Mouse (Mus musculus): ENCODE data around the gene Crlf3. TPM values are rescaled to one million over a fixed set of nuclear protein-coding genes. Genes with fewer than 3 reads are reported as not detected.

Gene Crlf3
- 242 TPM for polyA plus RNA-seq (2015; fragmentation: Illumina TruSeq; extraction: RNeasy Lipid Tissue Mini Kit (QIAGEN cat#74804); ENCODE audit: insufficient read depth, low replicate concordance)

DNA sequence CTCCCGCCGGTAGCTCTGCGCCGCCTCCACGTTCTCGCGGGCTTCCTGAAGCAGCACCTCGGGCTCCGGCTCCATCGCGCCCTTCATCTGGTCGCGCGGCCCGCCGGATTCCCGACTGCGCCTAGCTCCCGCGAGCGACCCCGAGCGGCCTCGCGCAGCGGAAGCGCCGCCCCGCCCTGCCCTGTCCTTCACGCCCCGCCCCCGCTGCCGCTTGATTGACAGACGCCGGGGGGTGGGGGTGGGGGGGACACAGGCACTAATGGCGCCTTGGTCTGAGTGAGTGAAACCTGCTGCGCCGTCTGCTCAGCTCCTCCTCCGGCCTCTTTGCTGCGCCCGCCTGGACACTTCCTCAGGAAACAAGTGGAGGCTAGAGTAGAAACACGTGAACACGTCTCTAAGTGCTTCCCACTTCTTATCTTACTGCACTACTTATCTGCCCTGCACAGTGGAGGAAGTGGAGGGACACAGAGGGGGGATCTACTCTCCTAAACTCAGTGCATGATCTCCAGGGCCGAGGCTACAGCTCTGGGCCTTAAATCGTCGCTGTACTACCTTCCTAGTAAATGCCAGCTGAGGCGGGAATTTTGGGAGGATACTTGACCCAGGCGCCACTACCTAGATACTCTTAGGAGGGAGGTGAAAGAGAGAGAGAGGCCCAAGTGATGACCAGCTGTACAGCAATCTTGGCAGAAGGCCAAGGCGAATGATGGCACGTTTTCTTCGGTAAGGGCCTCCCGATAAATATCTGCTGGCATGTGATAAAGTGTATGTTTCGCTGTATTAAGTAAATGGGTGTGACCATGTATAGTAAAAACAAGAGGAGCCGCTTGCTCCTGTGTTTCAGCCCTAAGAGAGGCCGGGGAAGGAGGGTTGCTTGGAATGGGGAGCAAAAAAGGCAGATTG lies at the start of gene Crlf3:
Gene Crlf3 (minus strand): TSS at position 166 of the 903 bp plus-strand sequence.

DNA sequence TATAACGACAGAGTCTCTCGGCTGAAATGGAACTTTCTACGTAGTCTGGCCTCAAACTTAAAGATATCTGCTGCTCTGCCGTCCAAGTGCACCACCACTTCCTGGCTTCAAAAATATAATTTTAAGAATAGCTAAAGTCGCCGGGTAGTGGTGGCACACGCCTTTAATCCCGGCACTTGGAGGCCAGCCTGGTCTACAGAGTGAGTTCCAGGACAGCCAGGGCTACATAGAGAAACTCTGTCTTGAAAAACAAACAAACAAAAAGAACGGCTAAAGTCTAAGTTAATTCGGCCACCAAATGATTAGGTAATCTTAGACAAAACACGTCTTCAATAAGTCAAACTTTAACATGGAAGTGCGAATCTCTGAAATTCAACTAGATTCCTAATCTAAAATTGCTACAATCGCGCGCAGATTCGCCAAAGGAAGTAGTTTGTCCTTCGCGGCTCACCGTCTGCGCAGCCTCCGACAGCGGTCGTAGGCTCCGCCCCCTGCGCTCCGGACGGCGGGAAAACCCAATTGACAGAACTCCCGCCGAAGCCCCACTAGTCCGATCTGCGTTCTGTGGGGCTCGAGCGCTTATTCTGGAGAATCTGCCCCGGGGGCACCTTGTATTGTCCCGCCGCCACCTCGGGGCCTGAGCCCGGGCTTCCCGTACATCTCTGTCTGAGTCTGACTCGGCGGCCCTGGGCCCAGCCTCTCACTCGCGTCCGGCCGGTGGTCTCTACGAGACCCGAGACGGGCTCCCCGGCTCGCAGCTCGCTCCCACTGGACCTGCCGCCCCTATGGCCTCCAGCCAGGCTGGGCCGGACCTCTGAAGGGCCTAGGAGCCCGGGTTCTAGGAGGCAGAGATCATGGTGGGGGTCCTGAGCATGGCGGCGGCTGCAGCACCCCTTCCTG lies 8.4 kb upstream of the Crlf3 start, which contains the start of gene Atad5:
Gene Atad5 (plus strand): TSS at position 484 of the 900 bp plus-strand sequence.

Other genes starting within 250 kb of the Crlf3 start
- gene Utp6, start 118.6 kb downstream of the Crlf3 start, polyA plus RNA-seq (2015; fragmentation: Illumina TruSeq; extraction: RNeasy Lipid Tissue Mini Kit (QIAGEN cat#74804); ENCODE audit: insufficient read depth, low replicate concordance), result 44.9 TPM
- 92.7 TPM for gene Suz12, start 87.9 kb downstream of the Crlf3 start, polyA plus RNA-seq (2015; fragmentation: Illumina TruSeq; extraction: RNeasy Lipid Tissue Mini Kit (QIAGEN cat#74804); ENCODE audit: insufficient read depth, low replicate concordance)
- 10.3 TPM for gene Atad5, start 8.4 kb upstream of the Crlf3 start, polyA plus RNA-seq (2015; fragmentation: Illumina TruSeq; extraction: RNeasy Lipid Tissue Mini Kit (QIAGEN cat#74804); ENCODE audit: insufficient read depth, low replicate concordance)
- 14.5 TPM for gene Tefm, start 61.2 kb upstream of the Crlf3 start, polyA plus RNA-seq (2015; fragmentation: Illumina TruSeq; extraction: RNeasy Lipid Tissue Mini Kit (QIAGEN cat#74804); ENCODE audit: insufficient read depth, low replicate concordance)
- gene Adap2, start 73.1 kb upstream of the Crlf3 start, polyA plus RNA-seq (2015; fragmentation: Illumina TruSeq; extraction: RNeasy Lipid Tissue Mini Kit (QIAGEN cat#74804); ENCODE audit: insufficient read depth, low replicate concordance), result 27.5 TPM
- 16.9 TPM for gene Rnf135, start 102.9 kb upstream of the Crlf3 start, polyA plus RNA-seq (2015; fragmentation: Illumina TruSeq; extraction: RNeasy Lipid Tissue Mini Kit (QIAGEN cat#74804); ENCODE audit: insufficient read depth, low replicate concordance)
- 51.7 TPM for gene Rhot1, start 128.0 kb upstream of the Crlf3 start, polyA plus RNA-seq (2015; fragmentation: Illumina TruSeq; extraction: RNeasy Lipid Tissue Mini Kit (QIAGEN cat#74804); ENCODE audit: insufficient read depth, low replicate concordance)
- 2.9 TPM for gene Rhbdl3, start 219.9 kb upstream of the Crlf3 start, polyA plus RNA-seq (2015; fragmentation: Illumina TruSeq; extraction: RNeasy Lipid Tissue Mini Kit (QIAGEN cat#74804); ENCODE audit: insufficient read depth, low replicate concordance)